Mouse (Mus musculus): ENCODE measurements around the gene Tmed9.
"Not testable (repeated sequence)": the region's sequence is repeated elsewhere in the genome, so short reads cannot be mapped to it uniquely, and the experiment has no call there.

Tmed9 gene

DNA sequence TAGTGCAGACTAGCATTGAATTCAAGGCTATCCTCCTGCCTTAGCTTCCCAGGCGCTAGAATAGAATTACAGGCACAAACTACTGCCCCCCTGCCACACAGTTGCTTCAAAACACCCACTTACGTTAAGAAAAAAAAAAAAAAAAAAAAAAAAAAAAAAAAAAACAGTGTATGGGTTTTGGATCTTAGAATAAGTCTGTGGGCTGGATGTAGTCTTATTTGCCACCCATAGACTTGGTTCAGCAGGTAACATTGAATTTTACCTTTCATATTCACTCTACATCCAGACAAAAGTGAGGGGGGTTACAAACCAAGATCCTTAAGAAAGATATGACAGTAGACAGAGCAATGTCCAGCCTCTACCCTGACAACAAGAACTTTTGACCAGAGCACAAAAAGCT, 5.6 kb upstream of the Tmed9 start:
- no peak for DNase-seq

DNA sequence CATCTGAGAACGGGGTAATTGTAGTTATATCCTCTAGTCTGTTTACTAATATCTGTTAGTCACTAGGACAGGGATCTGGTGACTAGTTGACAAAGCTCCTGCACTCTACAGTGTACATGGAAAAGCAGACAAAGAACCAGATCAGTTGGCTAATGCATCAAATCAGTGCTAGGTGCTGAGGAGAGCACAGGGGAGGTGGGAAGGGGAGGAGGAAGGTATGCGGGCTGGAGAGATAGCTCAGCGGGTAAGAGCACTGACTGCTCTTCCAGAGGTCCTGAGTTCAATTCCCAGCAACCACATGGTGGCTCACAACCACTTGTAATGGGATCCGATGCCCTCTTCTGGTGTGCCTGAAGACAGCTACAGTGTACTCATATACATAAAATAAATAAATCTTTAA, 5.0 kb upstream of the Tmed9 start:
- not testable (repeated sequence) for DNase-seq

DNA sequence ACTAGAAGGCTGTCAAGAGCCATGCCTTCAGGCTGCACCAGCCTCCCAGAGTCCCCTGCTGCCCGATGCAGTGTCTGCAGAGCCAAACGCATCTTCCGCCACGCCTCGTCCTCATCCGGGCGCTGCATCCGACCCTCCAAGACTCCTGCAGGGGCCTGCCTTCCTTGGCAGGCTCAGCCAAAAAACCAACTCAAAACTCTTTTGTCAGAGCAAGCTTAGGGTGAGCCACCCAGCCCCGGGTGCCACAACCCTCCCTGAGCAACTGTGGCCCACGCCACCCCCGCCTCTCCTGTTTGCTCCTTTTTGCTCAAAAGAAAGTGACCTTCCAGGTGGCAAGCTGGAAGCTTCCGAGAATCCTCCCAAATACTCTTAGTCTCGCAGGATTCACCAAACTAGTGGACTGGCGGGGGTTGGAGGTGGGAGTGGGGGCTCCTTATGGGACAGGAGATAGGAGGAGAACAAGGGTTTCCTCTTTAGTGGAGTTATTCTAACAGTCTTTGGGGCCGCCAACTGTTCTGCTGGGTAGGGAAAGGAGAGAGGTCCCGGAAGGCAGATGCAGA, 3.7 kb upstream of the Tmed9 start:
- DNase-seq: peak; percentile 23 to 54

DNA sequence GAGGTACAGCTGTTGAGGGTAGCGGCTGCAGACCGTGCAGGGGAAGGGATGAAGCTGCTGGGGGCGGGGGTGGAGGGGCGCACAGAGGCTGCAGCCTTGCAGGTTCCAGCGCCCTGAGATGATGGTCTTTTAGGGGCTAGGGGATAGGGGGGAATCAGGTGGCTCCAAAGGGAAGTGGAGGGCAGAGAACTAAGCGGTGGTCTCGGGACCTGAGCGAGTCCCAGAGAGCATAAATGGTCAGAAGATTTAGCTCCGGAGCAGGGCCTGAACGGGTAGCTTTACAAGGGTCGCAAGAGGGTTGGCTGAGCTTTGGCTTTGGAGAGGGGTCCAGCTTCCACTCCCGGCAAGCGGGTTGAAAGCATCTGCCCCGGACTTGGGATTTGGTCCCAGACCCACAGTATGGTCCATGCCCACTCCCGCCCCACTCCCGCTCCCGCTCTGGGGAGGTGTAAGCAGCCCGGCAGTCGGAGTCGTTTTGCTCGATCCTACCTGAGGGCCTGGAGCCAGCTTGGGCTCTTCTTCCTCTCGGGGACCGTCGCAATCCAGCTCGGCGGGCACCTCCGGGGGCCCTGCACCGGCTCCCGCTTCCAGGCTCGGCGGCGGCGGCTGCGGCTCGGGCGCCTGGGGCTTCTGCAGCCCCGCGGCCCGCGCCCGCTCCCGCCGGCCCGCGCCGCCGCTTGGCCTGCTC, 3.1 kb upstream of the Tmed9 start:
- peak in 1 of 2 experiments; percentile 61 for DNase-seq

DNA sequence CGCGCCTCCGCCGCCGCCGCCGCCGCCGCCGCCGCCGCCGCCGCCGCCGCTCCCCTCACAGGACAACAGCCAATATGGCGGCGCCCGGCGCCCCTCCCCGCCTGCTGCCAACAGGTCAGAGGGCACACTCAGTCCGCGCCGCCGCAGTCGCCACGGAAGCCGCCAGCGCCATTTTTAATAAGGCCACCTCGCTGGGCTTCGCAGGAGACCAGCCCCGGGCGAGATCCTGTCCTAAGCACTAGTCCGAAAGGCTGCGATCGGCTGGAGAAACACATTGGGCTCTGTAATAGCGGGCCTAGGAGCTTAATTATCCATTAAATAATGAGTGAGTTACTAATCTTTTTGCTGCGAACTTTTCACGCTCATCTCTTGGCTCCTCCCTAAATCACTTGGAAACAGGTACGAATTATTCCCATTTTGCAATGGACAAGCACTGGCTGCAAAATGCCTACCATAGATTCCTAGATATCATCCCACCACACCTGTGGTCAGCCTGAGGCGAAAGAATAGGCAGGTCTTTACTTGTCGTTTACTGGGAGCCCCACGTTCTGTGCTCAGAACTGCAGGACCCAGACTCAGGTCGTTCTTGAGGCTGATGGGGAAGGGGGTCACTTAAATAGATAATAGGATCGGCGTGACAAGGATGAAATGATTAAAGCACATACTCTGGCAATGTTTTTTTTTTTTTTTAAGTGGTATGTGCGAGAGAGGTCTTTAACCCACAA, 2.3 kb upstream of the Tmed9 start, which contains the start of gene Fam193b:
TSS of gene Fam193b (minus strand) at position 94 of the 725 bp plus-strand sequence.
- peak; percentile 96 to 97 for DNase-seq

DNA sequence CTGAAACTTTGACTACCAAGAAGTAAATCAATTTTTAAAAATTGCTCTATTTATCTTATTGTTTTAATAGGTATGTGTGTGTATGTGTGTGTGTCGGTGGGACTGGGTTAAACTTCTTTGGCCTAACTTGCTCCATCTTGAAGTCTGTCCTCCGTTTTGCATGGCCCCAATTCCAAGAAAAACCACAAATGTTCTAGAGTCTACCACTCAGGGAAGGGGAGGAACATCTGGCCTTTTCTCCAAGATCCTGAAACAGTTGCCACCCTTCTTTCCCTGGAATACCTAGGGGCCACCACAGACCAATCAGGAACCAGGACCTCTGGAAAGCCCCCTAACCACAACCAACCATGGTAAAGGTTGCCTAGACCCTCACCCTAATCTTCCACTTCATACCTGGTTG, 1.6 kb upstream of the Tmed9 start:
- no peak for DNase-seq

DNA sequence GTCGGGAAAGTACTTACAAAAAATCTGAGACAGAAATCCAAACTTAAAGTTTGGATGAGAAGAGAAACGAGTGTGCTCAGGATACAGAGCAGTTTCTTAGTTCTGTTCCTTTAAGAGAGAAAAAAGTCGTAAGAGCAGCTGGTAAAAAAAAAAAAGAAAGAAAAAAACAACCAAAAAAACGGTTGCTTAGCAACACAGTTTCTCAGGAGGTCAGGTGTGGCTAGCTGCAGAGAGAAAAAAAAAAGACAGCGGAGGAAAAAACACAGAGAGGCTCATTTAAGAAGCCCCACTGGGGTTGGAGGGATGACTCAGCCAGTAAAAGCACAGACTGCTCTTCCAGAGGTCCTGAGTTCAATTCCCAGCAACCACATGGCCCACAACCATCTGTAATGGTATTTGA, 789 bp downstream of the Tmed9 start:
- DNase-seq: no peak

DNA sequence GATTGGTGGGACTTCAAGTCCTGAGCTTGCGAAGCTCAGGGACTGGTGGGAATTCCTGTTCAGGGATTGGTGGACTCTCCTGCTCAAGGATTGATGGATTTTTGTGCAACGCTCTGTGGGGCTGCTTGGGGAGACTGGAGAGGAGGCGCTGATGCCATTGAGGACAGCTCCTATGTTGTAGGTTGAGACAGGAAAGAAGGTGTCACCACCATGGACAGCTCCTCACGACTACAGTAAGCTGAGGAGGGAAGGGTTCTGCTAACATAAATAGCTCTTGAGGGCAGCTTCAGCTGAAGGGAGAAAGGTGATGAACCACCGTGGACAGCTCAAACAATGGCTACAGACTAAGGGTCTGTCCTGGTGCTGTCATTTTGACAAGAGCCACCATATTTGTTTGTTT, 2.4 kb downstream of the Tmed9 start:
- peak in 1 of 2 experiments; percentile 31 for DNase-seq

DNA sequence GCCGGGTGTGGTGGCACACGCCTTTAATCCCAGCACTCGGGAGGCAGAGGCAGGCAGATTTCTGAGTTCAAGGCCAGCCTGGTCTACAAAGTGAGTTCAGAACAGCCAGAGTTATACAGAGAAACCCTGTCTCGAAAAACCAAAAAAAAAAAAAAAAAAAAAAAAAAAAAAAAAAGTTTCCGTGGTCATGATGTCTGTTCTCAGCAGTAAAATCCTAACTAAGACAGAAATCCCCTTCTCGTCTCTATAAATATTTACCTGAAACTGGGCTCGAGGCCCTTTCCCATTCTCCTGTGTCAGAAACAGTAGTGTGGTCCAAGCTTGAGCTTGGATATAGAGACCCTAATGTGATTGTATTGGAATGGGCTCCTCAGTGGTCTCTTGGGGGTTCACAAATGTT, 3.3 kb downstream of the Tmed9 start:
- DNase-seq: not testable (repeated sequence)

DNA sequence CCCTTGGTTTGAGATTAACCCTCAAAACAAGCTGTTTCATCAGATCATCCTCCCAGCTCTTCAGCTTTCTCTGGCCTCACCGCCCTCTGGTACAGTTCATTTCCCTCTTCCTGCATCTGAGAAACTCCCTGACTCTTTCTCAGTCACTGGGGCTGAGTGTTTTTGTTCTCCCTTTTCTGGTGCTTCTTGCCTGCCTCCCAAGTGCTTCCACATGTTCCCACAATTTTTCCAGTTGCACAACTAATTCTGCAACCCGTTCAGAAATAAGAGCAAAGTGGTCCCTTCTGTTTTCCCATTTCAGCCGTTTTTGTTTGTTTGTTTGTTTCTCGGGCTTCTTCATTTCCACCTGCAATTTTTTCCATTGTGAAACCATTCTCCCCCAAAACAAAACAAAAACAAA, 4.6 kb downstream of the Tmed9 start:
- DNase-seq: no peak

DNA sequence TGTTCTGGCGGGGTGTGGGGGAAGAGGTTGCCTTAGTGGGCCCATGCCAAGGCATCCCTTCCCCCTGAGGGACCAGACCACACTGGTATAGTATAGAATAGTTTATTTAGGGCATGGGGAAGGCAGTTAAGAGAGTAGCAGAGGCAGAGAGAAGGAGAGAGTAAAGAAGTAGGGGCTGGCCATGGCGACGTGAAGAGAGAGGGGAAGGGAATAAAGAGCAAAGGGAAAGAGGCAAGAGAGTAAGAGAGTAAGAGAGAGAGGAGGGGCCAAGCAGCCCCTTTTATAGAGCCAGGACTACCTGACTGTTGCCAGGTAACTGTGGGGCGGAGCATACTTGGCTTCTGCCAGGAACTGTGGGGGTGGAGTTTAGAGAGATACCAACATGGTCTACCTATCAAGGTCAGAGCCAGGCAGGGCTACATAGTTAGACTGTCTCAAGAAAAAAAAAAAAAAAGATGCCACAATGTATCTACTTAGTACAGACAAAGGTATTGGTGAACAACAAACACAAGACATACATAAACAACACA, 18.5 kb downstream of the Tmed9 start:
- peak; percentile 38 to 56 for DNase-seq

DNA sequence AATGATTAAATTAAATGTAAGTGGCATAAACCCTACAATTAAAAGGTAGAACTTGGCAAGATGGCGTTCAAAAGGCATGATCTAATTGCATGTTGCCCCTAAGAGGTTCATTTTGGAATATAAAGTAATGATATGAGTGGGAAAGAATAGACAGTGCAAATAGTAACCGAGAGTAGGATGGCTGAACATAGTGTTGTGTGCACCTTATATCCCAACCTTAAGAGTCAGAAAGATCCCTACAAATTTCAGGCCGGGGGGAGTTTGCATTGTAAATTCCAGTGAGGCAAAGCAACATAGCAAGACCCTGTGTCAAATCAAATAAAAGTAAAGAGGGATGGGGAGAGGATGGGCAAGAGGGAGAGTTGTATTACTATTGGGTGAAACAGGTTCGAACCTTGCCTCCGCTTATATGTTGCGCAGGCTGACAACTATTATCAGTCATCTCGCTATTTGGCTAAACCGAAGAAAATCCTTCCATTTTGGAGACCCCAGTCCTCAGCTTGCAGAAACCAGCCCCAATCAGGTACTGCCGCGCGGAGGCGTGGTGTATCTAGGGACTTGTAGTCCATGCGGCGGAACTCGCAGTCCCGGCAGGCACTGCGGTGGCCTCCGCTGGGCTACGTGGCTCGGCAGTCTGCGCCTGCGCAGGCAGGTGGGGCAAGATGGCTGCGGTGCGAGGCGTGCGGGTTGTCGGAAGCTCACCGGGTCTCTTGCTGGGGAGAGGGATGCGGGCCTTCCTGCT, 19.2 kb downstream of the Tmed9 start:
- DNase-seq: peak; percentile 97 to 98

DNA sequence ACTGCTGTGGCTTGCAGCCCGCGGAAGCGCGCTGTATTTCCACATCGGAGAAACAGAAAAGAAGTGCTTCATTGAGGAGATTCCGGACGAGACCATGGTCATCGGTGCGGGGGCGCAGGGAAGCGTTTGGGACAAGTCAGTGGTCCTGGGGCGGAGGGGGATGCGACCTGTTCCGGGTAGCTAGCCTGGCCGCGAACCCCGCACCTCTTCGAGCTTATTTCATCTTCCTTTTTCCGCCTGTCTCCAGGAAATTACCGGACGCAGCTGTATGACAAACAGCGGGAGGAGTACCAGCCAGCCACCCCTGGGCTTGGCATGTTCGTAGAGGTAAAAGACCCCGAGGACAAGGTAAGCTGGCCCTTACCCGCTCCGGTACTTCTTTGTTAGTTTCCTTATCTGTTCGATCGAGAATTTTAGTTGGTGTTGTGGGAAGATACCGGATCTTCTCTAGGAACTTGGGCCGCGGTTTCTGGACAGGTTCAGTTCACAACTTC, 19.8 kb downstream of the Tmed9 start:
- DNase-seq: no peak

DNA sequence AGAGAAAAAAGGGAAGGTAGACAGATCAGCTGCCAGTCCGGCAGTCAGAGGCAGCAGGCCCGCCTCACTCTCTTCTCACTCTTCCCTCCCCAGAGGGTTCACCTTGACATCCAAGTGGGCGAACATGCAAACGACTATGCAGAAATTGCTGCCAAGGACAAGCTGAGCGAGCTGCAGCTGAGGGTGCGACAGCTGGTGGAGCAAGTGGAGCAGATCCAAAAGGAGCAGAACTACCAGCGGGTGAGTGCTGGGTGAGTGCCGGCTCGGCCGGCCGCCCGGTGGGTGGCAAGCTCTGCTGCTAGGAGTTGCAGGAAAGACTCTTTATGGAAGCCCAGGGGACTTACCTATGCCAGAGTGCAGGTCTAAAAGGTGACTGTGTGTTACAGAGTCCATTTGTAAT, 21.8 kb downstream of the Tmed9 start:
- no peak for DNase-seq

DNA sequence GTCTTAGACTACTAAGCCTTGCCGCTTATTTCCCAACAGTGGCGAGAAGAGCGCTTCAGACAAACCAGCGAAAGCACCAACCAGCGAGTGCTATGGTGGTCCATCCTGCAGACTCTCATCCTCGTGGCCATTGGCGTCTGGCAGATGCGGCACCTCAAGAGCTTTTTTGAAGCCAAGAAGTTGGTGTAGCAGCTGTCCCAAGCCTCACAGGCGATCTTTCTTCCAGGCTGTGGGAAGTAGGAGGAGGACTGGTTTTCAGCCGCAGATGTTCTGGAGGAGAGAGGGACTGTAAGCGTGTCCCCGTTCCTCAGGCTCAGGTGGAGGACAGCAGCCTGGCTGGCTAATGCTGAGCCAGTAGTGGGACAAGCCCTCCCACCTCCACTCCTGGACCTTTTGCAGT, 23.3 kb downstream of the Tmed9 start:
- no peak for DNase-seq

DNA sequence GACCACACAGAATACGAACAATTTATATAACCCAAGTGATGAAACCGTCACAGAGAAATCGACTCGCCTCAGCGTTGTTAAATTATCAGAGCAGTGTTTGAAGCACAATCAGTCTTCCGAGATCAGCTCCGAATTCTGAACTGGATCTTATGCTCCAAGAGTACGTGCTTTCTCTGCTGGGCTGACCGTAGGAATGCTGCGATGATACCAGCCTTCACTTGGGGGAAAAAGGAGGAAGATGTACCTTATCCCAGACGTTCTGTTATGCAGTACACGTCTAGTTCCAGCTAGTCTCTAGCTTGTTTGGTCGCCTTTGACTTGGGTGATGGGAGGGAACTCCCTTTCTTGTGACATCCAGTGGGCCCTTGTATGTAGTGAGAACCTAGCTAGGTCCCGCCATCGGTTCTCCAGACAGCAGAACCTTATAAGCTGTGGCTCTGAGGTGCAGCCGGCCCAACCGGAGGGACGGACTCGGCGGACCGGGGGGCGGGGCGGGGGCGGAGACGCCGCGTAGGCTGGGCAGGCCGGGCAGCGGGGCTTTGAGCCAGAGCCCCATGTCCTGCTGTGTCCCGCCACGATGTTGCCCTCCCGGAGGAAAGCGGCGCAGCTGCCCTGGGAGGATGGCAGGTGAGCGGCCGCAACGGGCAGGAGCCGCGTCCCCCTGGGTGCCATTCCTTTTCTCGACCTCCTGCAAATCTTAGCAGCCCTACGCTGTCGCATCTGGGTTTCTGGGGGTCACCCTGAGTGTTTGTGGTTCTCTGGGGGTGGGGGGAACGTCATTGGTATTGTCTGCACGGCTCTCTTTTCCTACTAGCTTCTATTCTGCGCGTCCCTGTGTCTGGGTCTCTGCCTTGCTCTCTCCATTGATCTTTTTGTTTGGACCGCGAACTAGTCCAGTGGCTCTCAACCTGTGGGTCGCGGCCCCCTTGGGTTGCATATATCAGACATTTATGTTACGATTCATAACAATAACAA, 26.3 kb downstream of the Tmed9 start, which contains the start of gene B4galt7:
TSS of gene B4galt7 (plus strand) at position 331 of the 975 bp plus-strand sequence.
- DNase-seq: peak; percentile 87 to 94

DNA sequence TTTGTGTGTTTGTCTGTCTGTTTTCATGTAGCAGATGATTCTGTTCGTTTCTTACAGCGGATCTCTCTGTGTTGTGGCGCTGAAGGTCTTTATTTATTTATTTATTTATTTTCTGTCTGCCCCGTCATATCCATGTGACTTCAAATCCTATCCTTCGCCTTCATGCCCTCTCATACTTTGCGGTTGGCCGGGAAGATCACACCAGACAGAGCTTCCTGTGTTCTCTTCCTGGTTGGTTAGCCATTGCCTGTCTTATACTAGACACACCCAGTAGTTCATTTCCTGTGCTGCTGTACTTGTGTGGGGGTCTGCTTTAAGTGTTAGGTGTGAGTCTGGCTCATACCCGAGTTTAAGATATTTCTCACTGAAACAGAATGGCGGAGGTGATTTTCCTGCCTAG, 27.1 kb downstream of the Tmed9 start:
- peak in 1 of 2 experiments; percentile 21 for DNase-seq

DNA sequence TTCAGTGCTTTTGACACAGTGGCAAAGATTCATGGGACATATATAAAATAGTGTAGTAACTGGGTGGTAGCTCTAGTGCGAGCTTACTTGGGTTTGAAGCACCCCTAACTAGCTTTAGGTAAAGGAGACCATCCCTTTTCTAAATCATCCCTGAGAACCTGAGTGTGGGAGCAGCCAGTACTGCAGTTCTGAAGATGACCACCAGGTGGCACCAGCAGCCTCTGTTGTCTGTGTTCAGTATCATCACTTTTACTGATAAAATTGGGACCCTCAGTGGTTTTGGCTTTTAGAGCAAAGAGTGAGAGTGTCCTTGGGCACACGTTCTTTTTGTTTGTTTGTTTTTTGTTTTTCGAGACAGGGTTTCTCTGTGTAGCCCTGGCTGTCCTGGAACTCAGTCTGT, 28.1 kb downstream of the Tmed9 start:
- DNase-seq: peak; percentile 77 to 93

DNA sequence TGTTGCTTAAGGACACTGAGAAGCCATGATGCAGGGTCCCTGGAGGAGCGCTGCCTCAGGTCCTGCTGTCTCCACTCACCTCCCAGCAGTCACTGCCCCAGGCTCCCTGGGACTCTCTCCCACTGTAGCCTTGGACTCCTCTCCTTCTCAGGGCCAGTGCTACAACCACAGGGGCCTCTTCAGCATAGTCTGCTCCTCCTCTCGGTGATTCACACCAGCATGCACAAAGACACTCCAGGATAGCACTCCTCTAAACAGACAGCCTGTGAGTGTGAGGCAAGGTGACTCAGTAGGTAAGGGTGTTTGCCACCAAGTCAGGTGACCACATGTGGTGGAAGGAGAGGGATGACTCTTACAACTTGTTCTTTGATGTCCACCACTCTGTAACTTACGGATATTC, 31.1 kb downstream of the Tmed9 start:
- no peak for DNase-seq

DNA sequence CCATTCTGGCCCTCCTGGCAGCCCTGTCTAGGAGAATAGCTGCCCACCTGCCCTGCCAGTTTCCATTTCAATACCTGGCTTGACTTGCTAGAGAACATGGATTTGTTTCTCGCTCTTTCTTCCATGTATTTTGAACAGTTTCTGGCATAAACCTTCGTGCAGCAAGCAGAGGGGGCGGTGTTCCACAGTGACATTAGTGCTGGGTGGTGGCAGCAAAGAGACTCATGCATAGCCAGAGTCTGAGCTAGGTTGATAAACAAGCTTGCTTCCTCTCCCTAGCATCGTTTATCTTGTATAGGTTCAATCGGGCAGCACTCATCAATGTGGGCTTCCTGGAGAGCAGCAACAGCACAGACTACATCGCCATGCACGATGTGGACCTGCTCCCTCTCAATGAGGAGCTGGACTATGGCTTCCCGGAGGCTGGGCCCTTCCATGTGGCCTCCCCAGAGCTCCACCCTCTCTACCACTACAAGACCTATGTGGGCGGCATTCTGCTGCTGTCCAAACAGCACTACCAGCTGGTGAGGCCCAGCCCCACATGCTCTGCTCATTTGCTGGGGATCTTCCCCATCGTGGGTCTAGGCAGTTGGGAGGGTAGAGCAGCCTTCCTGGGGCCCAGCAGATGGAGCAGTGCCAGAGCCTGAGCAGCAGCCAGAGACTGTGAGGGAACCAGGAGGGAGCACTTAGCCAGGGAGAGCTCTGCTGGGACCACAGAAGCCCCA, 33.5 kb downstream of the Tmed9 start:
- DNase-seq: no peak

DNA sequence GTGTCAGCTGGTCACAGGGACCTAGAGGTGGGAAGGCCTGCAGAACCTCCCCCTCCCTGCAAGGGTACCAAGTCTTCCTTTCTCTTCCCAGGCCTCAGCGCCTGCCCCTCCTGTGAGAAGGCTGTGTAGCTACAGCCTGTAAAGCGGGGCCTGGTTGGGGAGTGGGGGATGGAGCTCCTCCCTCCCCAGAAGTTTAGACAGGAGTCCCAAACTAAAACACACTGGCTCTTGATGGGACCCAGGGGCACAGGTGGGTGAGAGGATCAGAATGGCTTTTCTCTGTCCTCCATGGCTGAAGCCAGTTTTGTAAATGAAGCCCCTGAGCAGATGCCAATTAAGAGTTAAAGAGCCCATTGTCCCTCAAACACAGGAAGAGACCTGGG, 34.1 kb downstream of the Tmed9 start:
- DNase-seq: no peak
